Mouse (Mus musculus) layer of hippocampus, adult 2 months (tissue): ENCODE measurements at regions not wholly inside any gene's neighbourhood (a gene's known extent, or its start where the extent isn't known, plus 50 kb on each side); places are given as distances from the start of the nearest gene placed in this dataset.

Experiments
- DNase-seq, 2 experiments: peaks; one replicate each; pipeline ENCODE4 v3.0.0; 2022; ENCODE audit warnings: low spot score in 2 of 2
- H3K27ac ChIP-seq: fragments of 200-600 bp; 2 replicates; pipeline ENCODE4 v1.8.1; 2022
- H3K4me3 ChIP-seq: fragments of 200-600 bp; 2 replicates; pipeline ENCODE4 v1.8.1; 2022; ENCODE audit warnings: mild to moderate bottlenecking
- CTCF ChIP-seq: fragments of 200-600 bp; conservative IDR thresholded peaks from 2 replicates; pipeline ENCODE4 v1.8.1; 2022; ENCODE audit warnings: antibody characterized with exemption, mild to moderate bottlenecking, moderate library complexity

- Histone ChIP-seq H3K27ac (peak overlapping the region; percentile 79; the same call in 1 of the 2 replicates), H3K4me3 (no peak overlapping the region)
- TF ChIP-seq CTCF = no peak
- DNase-seq = no peak
These were observed 403.8 kb downstream of the Tmem161b start for GRCm38 (mm10) chr13:84625927-84626326.

- no peak for DNase-seq
- H3K27ac ChIP-seq = peak overlapping the region; percentile 79; the same call in 1 of the 2 replicates
- peak; percentile 62 for TF ChIP-seq CTCF
- H3K4me3 ChIP-seq = no peak overlapping the region
These were observed 404.3 kb downstream of the Tmem161b start for GRCm38 (mm10) chr13:84626397-84626796.

- H3K27ac ChIP-seq = no peak overlapping the region
- no peak for TF ChIP-seq CTCF
- DNase-seq = no peak
These were observed 408.6 kb downstream of the Tmem161b start for GRCm38 (mm10) chr13:84630686-84631085.

GRCm38 (mm10) chr13:84632493-84632892 lies 410.4 kb downstream of the Tmem161b start:
- Histone ChIP-seq H3K27ac (no peak overlapping the region; the same call in 1 of the 2 replicates), H3K4me3 (no peak overlapping the region)
- no peak for TF ChIP-seq CTCF
- no peak for DNase-seq

More at GRCm38 (mm10) chr13:84630686-84631085, 408.6 kb downstream of the Tmem161b start:
- H3K4me3 ChIP-seq = no peak overlapping the region

- no peak overlapping the region for H3K27ac ChIP-seq
- no peak for DNase-seq
- no peak overlapping the region for H3K4me3 ChIP-seq
- TF ChIP-seq CTCF = no peak
These were observed 414.7 kb downstream of the Tmem161b start for GRCm38 (mm10) chr13:84636831-84637230.

- no peak for TF ChIP-seq CTCF
- H3K27ac ChIP-seq = peak overlapping the region; percentile 56
- no peak overlapping the region for H3K4me3 ChIP-seq
- DNase-seq = no peak
These were observed 415.5 kb downstream of the Tmem161b start for GRCm38 (mm10) chr13:84637606-84638005.

GRCm38 (mm10) chr13:84638401-84638934 lies 416.4 kb downstream of the Tmem161b start:
- no peak for DNase-seq
- no peak overlapping the region for H3K4me3 ChIP-seq
- TF ChIP-seq CTCF = no peak
- H3K27ac ChIP-seq = peak overlapping the region; percentile 58; the same call in 1 of the 2 replicates

- TF ChIP-seq CTCF = no peak
- DNase-seq = no peak
- Histone ChIP-seq H3K27ac (no peak overlapping the region), H3K4me3 (no peak overlapping the region)
These were observed 417.3 kb downstream of the Tmem161b start for GRCm38 (mm10) chr13:84639087-84640022.

GRCm38 (mm10) chr13:84644024-84644423 lies 421.9 kb downstream of the Tmem161b start:
- no peak for TF ChIP-seq CTCF
- no peak overlapping the region for H3K4me3 ChIP-seq
- H3K27ac ChIP-seq = no peak overlapping the region
- DNase-seq = no peak

GRCm38 (mm10) chr13:84646899-84647298 lies 424.8 kb downstream of the Tmem161b start:
- Histone ChIP-seq H3K27ac (no peak overlapping the region), H3K4me3 (no peak overlapping the region)
- TF ChIP-seq CTCF = no peak
- DNase-seq = no peak

- DNase-seq = no peak
- TF ChIP-seq CTCF = no peak
These were observed 426.0 kb downstream of the Tmem161b start for GRCm38 (mm10) chr13:84648056-84648455.

GRCm38 (mm10) chr13:84663967-84664366 lies 441.9 kb downstream of the Tmem161b start:
- no peak overlapping the region for H3K27ac ChIP-seq
- H3K4me3 ChIP-seq = no peak overlapping the region
- DNase-seq = no peak
- no peak for TF ChIP-seq CTCF

More at GRCm38 (mm10) chr13:84648056-84648455, 426.0 kb downstream of the Tmem161b start:
- Histone ChIP-seq H3K27ac (no peak overlapping the region), H3K4me3 (no peak overlapping the region)

- no peak for DNase-seq
- Histone ChIP-seq H3K27ac (no peak overlapping the region), H3K4me3 (no peak overlapping the region)
- TF ChIP-seq CTCF = no peak
These were observed 458.9 kb downstream of the Tmem161b start for GRCm38 (mm10) chr13:84680971-84681370.
